Mouse (Mus musculus) limb, embryonic 14.5 days (tissue): ENCODE measurements around the gene Acta1. TPM values are rescaled to one million over a fixed set of nuclear protein-coding genes. Genes with fewer than 3 reads are reported as not detected.

Source experiments
- ATAC-seq: fragments of 200-750 bp; cut with Nextera tagmentation; 2 replicates; pipeline ENCODE4 v1.8.0; 2017; ENCODE audit warnings: low read depth, moderate number of reproducible peaks, moderate TSS enrichment; ENCODE audit not compliant: low FRiP score
- DNase-seq: peaks from one replicate; pipeline ENCODE4 v3.0.0-alpha.2; 2015; ENCODE audit warnings: low spot score
- H3K27ac ChIP-seq: fragments of 300-500 bp; sonication (generic); replicated peaks from 2 replicates; pipeline ENCODE4 v1.5.1; 2014; ENCODE audit warnings: low read depth, mild to moderate bottlenecking, low read length, moderate library complexity, mixed read lengths
- H3K27me3 ChIP-seq: fragments of 300-500 bp; sonication (generic); 2 replicates; pipeline ENCODE4 v1.6.1; 2014; ENCODE audit warnings: low read length, mixed read lengths; ENCODE audit not compliant: control insufficient read depth, insufficient read depth
- H3K36me3 ChIP-seq: fragments of 300-500 bp; sonication (generic); 2 replicates; pipeline ENCODE4 v1.6.1; 2014; ENCODE audit warnings: mild to moderate bottlenecking, low read length, moderate library complexity, mixed read lengths; ENCODE audit not compliant: control insufficient read depth, insufficient read depth
- H3K4me1 ChIP-seq: fragments of 300-500 bp; sonication (generic); 2 replicates; pipeline ENCODE4 v1.6.1; 2014; ENCODE audit warnings: antibody characterized with exemption, low read length, mixed read lengths; ENCODE audit not compliant: control insufficient read depth, insufficient read depth
- H3K4me2 ChIP-seq: fragments of 300-500 bp; sonication (generic); replicated peaks from 2 replicates; pipeline ENCODE4 v1.6.1; 2014; ENCODE audit warnings: low read depth, mild to moderate bottlenecking, low read length, moderate library complexity; ENCODE audit not compliant: severe bottlenecking
- H3K4me3 ChIP-seq: fragments of 300-500 bp; sonication (generic); replicated peaks from 2 replicates; pipeline ENCODE4 v1.5.1; 2014; ENCODE audit warnings: low read length
- H3K9ac ChIP-seq: fragments of 300-500 bp; sonication (generic); 2 replicates; pipeline ENCODE4 v1.6.1; 2014; ENCODE audit warnings: mild to moderate bottlenecking, low read depth, low read length, moderate library complexity; ENCODE audit not compliant: severe bottlenecking
- H3K9me3 ChIP-seq: fragments of 300-500 bp; sonication (generic); 2 replicates; pipeline ENCODE4 v1.6.1; 2016; ENCODE audit warnings: low read length; ENCODE audit not compliant: control insufficient read depth
- POLR2A ChIP-seq: fragments of 200-500 bp; IDR thresholded peaks from 2 replicates; pipeline ENCODE4 v1.8.0; 2012; ENCODE audit warnings: inconsistent platforms, mild to moderate bottlenecking, moderate library complexity, borderline replicate concordance; ENCODE audit not compliant: insufficient read depth, insufficient read length; ENCODE audit errors: extremely low read depth
- WGBS: fragments of 180-500 bp; shearing (Covaris S2); extraction: QIAGEN DNeasy Blood & Tissue Kit; methylation state at CpG from one replicate; pipeline ENCODE4 v1.1.7; 2014; 5-methylcytosine and 5-hydroxymethylcytosine counted together
- polyA plus RNA-seq, 2 experiments: library from polyadenylated mRNA; depleted of rRNA in 1 of 2; stranded (reverse) in 1 of 2; unstranded in 1 of 2; fragments of >200 nt; fragmentation: Nextera tagmentation in 1 of 2; extraction: Ambion mirVana in 1 of 2; gene quantifications; 2 replicates each; pipeline versions ENCODE4 v1.2.1 to v1.2.3; 2012 to 2014

Acta1 gene
- polyA plus RNA-seq, 2 experiments: 847 to 1,005 TPM

GRCm38 (mm10) chr8:123912265-123912664 is 17.7 kb upstream of the Acta1 start:
- Histone ChIP-seq H3K36me3 (peaks cover 90% of the 10 kb centered on the region), H3K9me3 (no peaks in the 10 kb centered on the region), H3K27me3 (no peaks in the 10 kb centered on the region), H3K4me2 (no peak overlapping the region), H3K9ac (no peak overlapping the region), H3K4me3 (no peak overlapping the region), H3K27ac (no peak overlapping the region), H3K4me1 (no peaks in the 10 kb centered on the region)
- TF ChIP-seq POLR2A: no peak
- DNase-seq (no peak), ATAC-seq (no peak)
- 73% methylated on average over 4 of the region's 4 CpGs for WGBS

GRCm38 (mm10) chr8:123907604-123908003 is 13.1 kb upstream of the Acta1 start:
- no peak for ATAC-seq
- no peak for TF ChIP-seq POLR2A
- no peak overlapping the region for H3K9ac ChIP-seq
- no peak for DNase-seq
- WGBS: 98% methylated on average over 6 of the region's 6 CpGs
- H3K9me3 ChIP-seq: no peaks in the 10 kb centered on the region
- no peaks in the 10 kb centered on the region for H3K4me1 ChIP-seq
- no peaks in the 10 kb centered on the region for H3K27me3 ChIP-seq
- H3K36me3 ChIP-seq: peaks cover 88% of the 10 kb centered on the region
- no peak overlapping the region for H3K4me2 ChIP-seq
- no peak overlapping the region for H3K27ac ChIP-seq
- no peak overlapping the region for H3K4me3 ChIP-seq

GRCm38 (mm10) chr8:123902653-123903052 is 8.1 kb upstream of the Acta1 start:
- Histone ChIP-seq H3K27me3 (no peaks in the 10 kb centered on the region), H3K27ac (no peak overlapping the region), H3K9me3 (no peaks in the 10 kb centered on the region), H3K36me3 (peaks cover 75% of the 10 kb centered on the region), H3K4me2 (no peak overlapping the region), H3K9ac (no peak overlapping the region), H3K4me1 (no peaks in the 10 kb centered on the region), H3K4me3 (no peak overlapping the region)
- no peak for TF ChIP-seq POLR2A
- no peak for DNase-seq
- WGBS: 84% methylated on average over 7 of the region's 7 CpGs
- no peak for ATAC-seq

GRCm38 (mm10) chr8:123899366-123899765 is 4.8 kb upstream of the Acta1 start:
- ATAC-seq (no peak), DNase-seq (no peak)
- Histone ChIP-seq H3K9ac (no peak overlapping the region), H3K4me2 (no peak overlapping the region), H3K9me3 (no peaks in the 10 kb centered on the region), H3K4me3 (no peak overlapping the region), H3K27ac (no peak overlapping the region), H3K4me1 (no peaks in the 10 kb centered on the region), H3K36me3 (peaks cover 47% of the 10 kb centered on the region), H3K27me3 (peaks cover 9% of the 10 kb centered on the region)
- TF ChIP-seq POLR2A: no peak
- WGBS: 85% methylated on average over 7 of the region's 7 CpGs

DNA sequence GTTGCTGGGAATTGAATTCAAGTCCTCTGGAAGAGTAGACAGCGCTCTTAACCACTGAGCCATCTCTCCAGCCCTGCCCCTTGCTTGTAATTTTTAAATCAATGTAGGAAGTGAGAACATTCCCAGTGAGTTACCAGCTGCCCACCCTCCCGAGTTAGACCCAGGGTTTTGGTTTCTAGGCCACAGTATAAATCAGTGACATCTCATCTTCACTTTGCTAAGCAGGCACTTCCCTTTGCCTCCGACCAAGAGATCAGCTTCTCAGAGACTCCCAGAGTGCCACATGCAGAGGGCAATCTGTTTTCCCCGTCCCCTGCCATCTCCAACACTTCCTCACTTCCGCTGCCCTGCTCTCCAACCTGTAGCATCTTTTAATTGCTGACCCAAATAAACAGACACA is 4.0 kb upstream of the Acta1 start:
- WGBS: 85% methylated on average over 5 of the region's 5 CpGs
- TF ChIP-seq POLR2A: no peak
- Histone ChIP-seq H3K27me3 (peaks cover 17% of the 10 kb centered on the region), H3K4me1 (no peaks in the 10 kb centered on the region), H3K36me3 (peaks cover 39% of the 10 kb centered on the region), H3K9ac (no peak overlapping the region), H3K4me2 (no peak overlapping the region), H3K9me3 (no peaks in the 10 kb centered on the region), H3K27ac (no peak overlapping the region), H3K4me3 (no peak overlapping the region)
- ATAC-seq: no peak
- DNase-seq: no peak

DNA sequence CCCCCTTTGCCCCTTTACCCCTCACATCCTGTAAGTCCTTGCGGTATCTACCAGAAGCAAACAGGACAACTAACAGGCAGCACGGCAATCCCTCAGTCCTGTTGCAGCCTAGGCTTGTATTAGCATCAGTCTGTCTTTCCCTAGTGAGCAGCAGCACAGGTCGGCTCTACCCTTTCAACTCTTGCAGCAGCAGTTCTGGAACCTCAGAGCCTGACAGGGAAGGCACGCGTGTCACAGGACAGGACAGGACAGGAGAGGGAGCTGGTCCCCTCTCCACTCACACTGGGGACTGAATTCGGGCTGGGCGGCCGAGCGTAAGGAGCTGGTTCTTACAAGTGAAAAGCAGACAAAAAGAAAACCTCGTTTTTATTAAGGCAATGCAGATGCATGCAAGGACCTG is 2.2 kb upstream of the Acta1 start:
- 52% methylated on average over 10 of the region's 10 CpGs for WGBS
- no peak overlapping the region for H3K9ac ChIP-seq
- no peak overlapping the region for H3K4me2 ChIP-seq
- H3K4me3 ChIP-seq: no peak overlapping the region
- DNase-seq: no peak
- H3K27ac ChIP-seq: no peak overlapping the region
- 0 out of 2 replicates have a peak, but pooled peaks cover under 1% of the 10 kb centered on the region for H3K4me1 ChIP-seq
- peaks cover 23% of the 10 kb centered on the region for H3K36me3 ChIP-seq
- peaks cover 34% of the 10 kb centered on the region for H3K27me3 ChIP-seq
- H3K9me3 ChIP-seq: no peaks in the 10 kb centered on the region
- no peak for ATAC-seq
- no peak for TF ChIP-seq POLR2A
